Mouse (Mus musculus) liver, embryonic 11.5 days (tissue): ENCODE data around the gene Mid1. TPM values are rescaled to one million over a fixed set of nuclear protein-coding genes. Genes with fewer than 3 reads are reported as not detected.
"Not testable (repeated sequence)": the region's sequence is repeated elsewhere in the genome, so short reads cannot be mapped to it uniquely, and the experiment has no call there.

ENCODE experiments used
- ATAC-seq: fragments of 200-750 bp; cut with Nextera tagmentation; replicated peaks from 2 replicates; pipeline ENCODE4 v1.8.0; 2017; ENCODE audit warnings: moderate number of reproducible peaks, mild to moderate bottlenecking, moderate TSS enrichment, moderate library complexity; ENCODE audit not compliant: low FRiP score
- DNase-seq: peaks from one replicate; pipeline ENCODE4 v3.0.0-alpha.2; 2017; ENCODE audit warnings: low spot score
- H3K27ac ChIP-seq: fragments of 300-500 bp; sonication (generic); 2 replicates; pipeline ENCODE4 v1.5.1; 2014; ENCODE audit warnings: mild to moderate bottlenecking, low read depth, low read length, control low read depth
- H3K27me3 ChIP-seq: fragments of 300-500 bp; sonication (generic); replicated peaks from 2 replicates; pipeline ENCODE4 v1.6.1; 2014; ENCODE audit warnings: low read length, mixed read lengths; ENCODE audit not compliant: control insufficient read depth, insufficient read depth
- H3K36me3 ChIP-seq: fragments of 300-500 bp; sonication (generic); 2 replicates; pipeline ENCODE4 v1.6.1; 2014; ENCODE audit warnings: mild to moderate bottlenecking, low read length, moderate library complexity, mixed read lengths; ENCODE audit not compliant: control insufficient read depth, insufficient read depth
- H3K4me1 ChIP-seq: fragments of 300-500 bp; sonication (generic); replicated peaks from 2 replicates; pipeline ENCODE4 v1.6.1; 2014; ENCODE audit warnings: low read length, mixed read lengths; ENCODE audit not compliant: control insufficient read depth, insufficient read depth
- H3K4me2 ChIP-seq: fragments of 300-500 bp; sonication (generic); 2 replicates; pipeline ENCODE4 v1.6.1; 2014; ENCODE audit warnings: mild to moderate bottlenecking, control low read depth, moderate library complexity
- H3K4me3 ChIP-seq: fragments of 300-500 bp; sonication (generic); 2 replicates; pipeline ENCODE4 v1.5.1; 2014; ENCODE audit warnings: low read depth, low read length, control low read depth
- H3K9ac ChIP-seq: fragments of 300-500 bp; sonication (generic); 2 replicates; pipeline ENCODE4 v1.6.1; 2014; ENCODE audit warnings: low read depth, low read length, control low read depth
- H3K9me3 ChIP-seq: fragments of 300-500 bp; sonication (generic); 2 replicates; pipeline ENCODE4 v1.6.1; 2016; ENCODE audit warnings: low read length, inconsistent platforms, mixed read lengths; ENCODE audit not compliant: control insufficient read depth
- WGBS: fragments of 180-500 bp; shearing (Covaris S2); extraction: QIAGEN DNeasy Blood & Tissue Kit; methylation state at CpG from one replicate; pipeline ENCODE4 v1.1.7; 2014; 5-methylcytosine and 5-hydroxymethylcytosine counted together
- polyA plus RNA-seq: library from polyadenylated mRNA; unstranded; fragments of >200 nt; fragmentation: Nextera tagmentation; extraction: Ambion mirVana; gene quantifications from 2 replicates; pipeline ENCODE4 v1.2.1, GENCODE M21; 2014

Mid1 gene
- polyA plus RNA-seq, 1 experiment from 2014 or later, result 6.7 TPM

DNA sequence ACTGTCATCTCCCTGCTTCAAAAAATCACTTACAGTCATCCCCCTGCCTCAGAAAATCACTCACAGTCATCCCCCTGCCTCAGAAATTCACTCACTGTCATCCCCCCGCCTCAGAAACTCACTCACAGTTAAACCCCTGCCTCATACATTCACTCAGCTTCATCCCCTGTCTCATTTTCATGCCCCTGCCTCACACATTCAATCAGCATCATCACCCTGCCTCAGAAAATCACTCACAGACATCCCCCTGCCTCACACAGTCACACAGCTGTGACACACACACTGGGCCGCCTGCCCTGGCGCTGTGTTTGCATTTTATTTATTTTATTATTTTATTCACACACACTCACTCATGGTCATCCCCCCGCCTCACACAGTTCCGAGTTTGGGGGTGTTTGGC, 319.8 kb downstream of the Mid1 start:
- H3K4me1 ChIP-seq, H3K27ac ChIP-seq, H3K36me3 ChIP-seq, H3K4me3 ChIP-seq, ATAC-seq, DNase-seq, H3K4me2 ChIP-seq, H3K9ac ChIP-seq: not testable (repeated sequence)
- peaks cover 34% of the 10 kb centered on the region for H3K9me3 ChIP-seq
- WGBS, result 39% methylated on average over 5 of the region's 5 CpGs
- peaks cover 18% of the 10 kb centered on the region for H3K27me3 ChIP-seq

DNA sequence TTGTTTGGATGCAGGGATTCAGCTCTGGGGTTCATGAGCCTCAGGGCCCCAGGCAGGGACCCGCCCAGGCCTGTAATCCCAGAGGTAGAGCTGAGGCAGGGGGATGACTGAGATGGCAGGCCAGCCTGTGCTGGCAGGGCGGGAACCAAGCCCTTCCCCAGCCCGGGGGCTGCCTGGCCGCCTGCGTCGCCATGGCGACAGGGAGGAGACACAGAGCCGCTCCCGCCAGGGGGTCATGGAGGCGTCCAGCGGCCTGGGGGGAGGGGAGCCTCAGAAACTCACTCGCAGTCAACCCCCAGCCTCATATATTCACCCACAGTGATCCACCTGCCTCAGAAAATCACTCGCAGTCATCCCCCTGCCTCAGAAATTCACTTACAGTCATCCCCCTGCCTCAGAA, 320.2 kb downstream of the Mid1 start:
- not testable (repeated sequence) for H3K36me3 ChIP-seq, H3K4me3 ChIP-seq, H3K9ac ChIP-seq, H3K4me1 ChIP-seq, H3K4me2 ChIP-seq, ATAC-seq, H3K27ac ChIP-seq
- WGBS, result 29% methylated on average over 13 of the region's 13 CpGs
- peak; percentile 19 for DNase-seq
- H3K9me3 ChIP-seq, result peaks cover 36% of the 10 kb centered on the region
- H3K27me3 ChIP-seq, result peaks cover 18% of the 10 kb centered on the region

DNA sequence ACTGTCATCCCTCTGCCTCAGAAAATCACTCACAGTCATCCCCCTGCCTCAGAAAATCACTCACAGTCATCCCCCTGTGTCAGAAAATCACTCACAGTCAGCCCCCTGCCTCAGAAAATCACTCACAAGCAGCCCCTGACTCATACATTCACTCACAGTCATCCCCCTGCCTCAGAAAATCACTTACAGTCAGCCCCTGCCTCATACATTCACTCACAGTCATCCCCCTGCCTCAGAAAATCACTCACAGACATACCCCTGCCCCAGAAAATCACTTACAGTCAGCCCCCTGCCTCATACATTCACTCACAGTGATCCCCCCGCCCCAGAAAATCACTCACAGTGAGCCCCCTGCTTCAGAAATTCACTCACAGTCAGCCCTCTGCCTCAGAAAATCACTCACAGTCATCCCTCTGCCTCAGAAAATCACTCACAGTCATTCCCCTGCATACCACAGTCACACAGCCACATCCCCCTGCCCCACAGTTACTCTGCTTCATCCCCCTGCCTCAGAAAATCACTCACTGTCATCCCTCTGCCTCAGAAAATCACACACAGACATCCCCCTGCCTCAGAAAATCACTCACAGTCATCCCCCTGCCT, 320.8 kb downstream of the Mid1 start:
- H3K9ac ChIP-seq, H3K4me3 ChIP-seq, H3K4me1 ChIP-seq, ATAC-seq, H3K4me2 ChIP-seq, DNase-seq, H3K36me3 ChIP-seq, H3K27ac ChIP-seq: not testable (repeated sequence)
- peaks cover 17% of the 10 kb centered on the region for H3K27me3 ChIP-seq
- H3K9me3 ChIP-seq, result peaks cover 39% of the 10 kb centered on the region
- WGBS, result 49% methylated on average over 1 of the region's 1 CpGs

GRCm38 (mm10) chrX:170006694-170007247, 321.8 kb downstream of the Mid1 start:
- H3K4me2 ChIP-seq, H3K9ac ChIP-seq, H3K4me3 ChIP-seq, H3K4me1 ChIP-seq, ATAC-seq, H3K27ac ChIP-seq: not testable (repeated sequence)
- 50% methylated on average over 3 of the region's 3 CpGs for WGBS
- peak; percentile 34 for DNase-seq
- Histone ChIP-seq H3K36me3 (peaks cover 15% of the 10 kb centered on the region), H3K27me3 (peaks cover 14% of the 10 kb centered on the region), H3K9me3 (peaks cover 42% of the 10 kb centered on the region)

- H3K9ac ChIP-seq, ATAC-seq, H3K27ac ChIP-seq, H3K4me1 ChIP-seq, H3K4me3 ChIP-seq, H3K4me2 ChIP-seq: not testable (repeated sequence)
- Histone ChIP-seq H3K9me3 (peaks cover 42% of the 10 kb centered on the region), H3K36me3 (peaks cover 15% of the 10 kb centered on the region), H3K27me3 (peaks cover 14% of the 10 kb centered on the region)
- WGBS, result 45% methylated on average over 2 of the region's 2 CpGs
- peak; percentile 34 for DNase-seq
Measured at GRCm38 (mm10) chrX:170007375-170008178, 322.6 kb downstream of the Mid1 start.

GRCm38 (mm10) chrX:170008179-170008467, 323.1 kb downstream of the Mid1 start:
- H3K4me3 ChIP-seq, ATAC-seq, H3K4me1 ChIP-seq, H3K4me2 ChIP-seq, H3K9ac ChIP-seq, H3K27ac ChIP-seq: not testable (repeated sequence)
- DNase-seq, result peak; percentile 29
- Histone ChIP-seq H3K27me3 (peaks cover 14% of the 10 kb centered on the region), H3K9me3 (peaks cover 42% of the 10 kb centered on the region), H3K36me3 (peaks cover 15% of the 10 kb centered on the region)

DNA sequence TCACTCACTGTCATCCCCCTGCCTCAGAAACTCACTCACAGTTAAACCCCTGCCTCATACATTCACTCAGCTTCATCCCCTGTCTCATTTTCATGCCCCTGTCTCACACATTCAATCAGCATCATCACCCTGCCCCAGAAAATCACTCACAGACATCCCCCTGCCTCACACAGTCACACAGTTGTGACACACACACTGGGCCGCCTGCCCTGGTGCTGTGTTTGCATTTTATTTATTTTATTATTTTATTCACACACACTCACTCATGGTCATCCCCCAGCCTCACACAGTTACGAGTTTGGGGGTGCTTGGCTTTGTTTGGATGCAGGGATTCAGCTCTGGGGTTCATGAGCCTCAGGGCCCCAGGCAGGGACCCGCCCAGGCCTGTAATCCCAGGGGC, 323.6 kb downstream of the Mid1 start:
- peaks cover 14% of the 10 kb centered on the region for H3K27me3 ChIP-seq
- not testable (repeated sequence) for H3K27ac ChIP-seq, H3K4me3 ChIP-seq, H3K4me1 ChIP-seq, H3K9ac ChIP-seq, ATAC-seq, H3K4me2 ChIP-seq
- peaks cover 15% of the 10 kb centered on the region for H3K36me3 ChIP-seq
- peak; percentile 31 for DNase-seq
- WGBS, result 44% methylated on average over 3 of the region's 3 CpGs
- peaks cover 42% of the 10 kb centered on the region for H3K9me3 ChIP-seq

DNA sequence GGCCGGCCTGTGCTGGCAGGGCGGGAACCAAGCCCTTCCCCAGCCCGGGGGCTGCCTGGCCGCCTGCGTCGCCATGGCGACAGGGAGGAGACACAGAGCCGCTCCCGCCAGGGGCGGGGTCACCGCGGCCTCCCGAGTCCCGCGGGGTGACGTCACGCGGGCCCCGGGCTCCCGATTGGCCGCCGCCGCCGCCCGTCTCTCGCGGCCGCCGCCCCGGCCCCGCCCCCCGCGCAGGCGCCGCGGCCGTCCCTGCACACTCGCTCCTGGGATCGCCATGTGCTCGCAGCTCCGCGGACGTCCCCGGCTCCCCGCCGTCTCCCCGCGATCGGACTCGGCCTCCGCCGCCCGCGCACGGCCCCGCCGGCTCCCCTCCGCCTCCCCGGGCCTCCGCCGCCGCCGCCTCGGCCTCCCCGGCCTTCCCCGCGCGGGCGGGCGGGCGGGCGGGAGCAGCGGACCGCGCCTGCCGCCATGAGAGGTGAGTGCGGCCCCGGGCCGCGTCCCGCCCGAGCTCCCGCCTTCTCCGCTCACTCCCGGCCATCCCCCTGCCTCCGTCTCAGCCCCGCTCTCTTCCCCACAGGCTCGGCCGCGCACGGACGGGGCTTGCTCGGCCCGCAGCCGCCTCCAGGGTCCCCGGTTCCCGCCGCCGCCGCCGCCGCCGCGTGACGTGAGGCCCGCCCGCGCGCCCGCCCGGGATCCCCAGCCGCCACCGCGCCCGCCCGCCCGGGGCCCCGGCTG, 324.2 kb downstream of the Mid1 start, which contains the start of gene Gm21887:
Gm21887 (plus strand) TSS at position 644 of the 735 bp plus-strand sequence.
- 64% methylated on average over 116 of the region's 118 CpGs for WGBS
- H3K27ac ChIP-seq, result peak within 1 kb of the TSS; percentile 81
- peak; percentile 81 for ATAC-seq

More for the DNA sequence above, 324.2 kb downstream of the Mid1 start, which contains the start of gene Gm21887:
- Histone ChIP-seq H3K36me3 (peaks cover 19% of the 10 kb centered on the region), H3K4me3 (peak within 1 kb of the TSS; percentile 63), H3K9me3 (peaks cover 40% of the 10 kb centered on the region), H3K9ac (peak within 1 kb of the TSS; percentile 82), H3K4me2 (peak within 1 kb of the TSS; percentile 62), H3K27me3 (peaks cover 12% of the 10 kb centered on the region)
- DNase-seq, result peak; percentile 99
- not testable (repeated sequence) for H3K4me1 ChIP-seq
